In genomic region chr6:135362098-135362458, GRCm38 (mm10) we compare ENCODE assay signal across 10 mouse cellular contexts. TPM values are rescaled to one million over a fixed set of nuclear protein-coding genes. Genes with fewer than 3 reads are reported as not detected.
DNase-seq lines count a peak whose midpoint lies in the region; ATAC-seq and TF ChIP-seq lines count a peak whose summit lies in the region.
"Had no signal": no experiment of that assay in that cellular context is flagged by ENCODE, and none has a peak within 500 bp of the region (broad histone marks: within the 10 kb centered on the region; RNA-seq: fewer than 3 reads in every experiment).

No protein-coding gene starts in this region.

- no peak overlapping the region for H3K4me2 ChIP-seq in forebrain, embryonic 14.5 days (ENCODE audit: low read length)
- peak overlapping the region; percentile 56 for H3K4me2 ChIP-seq in kidney, embryonic 15.5 days
- H3K4me2 ChIP-seq in embryonic facial prominence, embryonic 13.5 days: peak overlapping the region; percentile 61
- no peak overlapping the region for H3K4me2 ChIP-seq in midbrain, embryonic 15.5 days

- peaks cover 5% of the 10 kb centered on the region; the same call in 1 of the 2 replicates for H3K4me1 ChIP-seq in forebrain, embryonic 14.5 days (ENCODE audit: control insufficient read depth, insufficient read depth, low read length)
- H3K4me1 ChIP-seq in forebrain, embryonic 10.5 days: peaks cover 36% of the 10 kb centered on the region
- peaks cover 54% of the 10 kb centered on the region for H3K4me1 ChIP-seq in kidney, embryonic 15.5 days
- peaks cover 53% of the 10 kb centered on the region for H3K4me1 ChIP-seq in embryonic facial prominence, embryonic 13.5 days
- peaks cover 9% of the 10 kb centered on the region; the same call in 1 of the 2 replicates for H3K4me1 ChIP-seq in midbrain, embryonic 15.5 days
- no peaks in the 10 kb centered on the region for H3K4me1 ChIP-seq in cerebellum, adult 2 months (ENCODE audit: control insufficient read depth, insufficient read depth, low read length)

- no peak overlapping the region for H3K27ac ChIP-seq in forebrain, embryonic 14.5 days (ENCODE audit: low read depth, low read length)
- H3K27ac ChIP-seq in forebrain, embryonic 10.5 days: no peak overlapping the region
- peak overlapping the region; percentile 96 for H3K27ac ChIP-seq in kidney, embryonic 15.5 days
- H3K27ac ChIP-seq in embryonic facial prominence, embryonic 13.5 days: peak overlapping the region; percentile 97
- H3K27ac ChIP-seq in midbrain, embryonic 15.5 days: no peak overlapping the region
- no peak overlapping the region for H3K27ac ChIP-seq in cerebellum, adult 2 months (ENCODE audit: insufficient read depth, low read length)

- no peaks in the 10 kb centered on the region for H3K27me3 ChIP-seq in forebrain, embryonic 14.5 days (replicated peaks; ENCODE audit: control insufficient read depth, insufficient read depth, low read length)
- H3K27me3 ChIP-seq in forebrain, embryonic 10.5 days (ENCODE audit: poor library complexity, severe bottlenecking): no peaks in the 10 kb centered on the region
- H3K27me3 ChIP-seq in kidney, embryonic 15.5 days: no peaks in the 10 kb centered on the region
- H3K27me3 ChIP-seq in embryonic facial prominence, embryonic 13.5 days: no peaks in the 10 kb centered on the region
- H3K27me3 ChIP-seq in midbrain, embryonic 15.5 days (replicated peaks): no peaks in the 10 kb centered on the region
- H3K27me3 ChIP-seq in cerebellum, adult 2 months (ENCODE audit: control insufficient read depth, insufficient read depth, low read length): no peaks in the 10 kb centered on the region; the same call in 1 of the 2 replicates

- ATAC-seq in forebrain, embryonic 14.5 days: peak; percentile 29; the same call in 1 of the 2 replicates
- peak; percentile 10 for ATAC-seq in kidney, embryonic 15.5 days (replicated peaks; ENCODE audit: low FRiP score)
- no peak for ATAC-seq in embryonic facial prominence, embryonic 13.5 days (ENCODE audit: insufficient number of reproducible peaks, insufficient read depth, low FRiP score, low TSS enrichment, low read depth)
- 0 out of 2 replicates have a peak, but pooled peaks have one; percentile 14 for ATAC-seq in midbrain, embryonic 15.5 days (replicated peaks)
- ATAC-seq in frontal cortex, adult (ENCODE audit: low TSS enrichment): no peak; the same call in 1 of the 2 replicates

- no peaks in the 10 kb centered on the region for H3K9me3 ChIP-seq in forebrain, embryonic 14.5 days (replicated peaks; ENCODE audit: control insufficient read depth, low read length)
- H3K9me3 ChIP-seq in forebrain, embryonic 10.5 days: no peaks in the 10 kb centered on the region
- no peaks in the 10 kb centered on the region for H3K9me3 ChIP-seq in kidney, embryonic 15.5 days (replicated peaks)
- no peaks in the 10 kb centered on the region for H3K9me3 ChIP-seq in embryonic facial prominence, embryonic 13.5 days
- no peaks in the 10 kb centered on the region for H3K9me3 ChIP-seq in midbrain, embryonic 15.5 days

- H3K9ac ChIP-seq in forebrain, embryonic 14.5 days (ENCODE audit: low read length): no peak overlapping the region
- H3K9ac ChIP-seq in kidney, embryonic 15.5 days: no peak overlapping the region
- no peak overlapping the region for H3K9ac ChIP-seq in embryonic facial prominence, embryonic 13.5 days
- no peak overlapping the region for H3K9ac ChIP-seq in midbrain, embryonic 15.5 days

- no peak for TF ChIP-seq POLR2A in cerebellum, adult 2 months (IDR thresholded peaks at IDR 0.05; ENCODE audit: borderline replicate concordance, insufficient read depth, low read length)

- WGBS in forebrain, embryonic 14.5 days: 78% methylated on average over 3 of the region's 3 CpGs
- WGBS in forebrain, embryonic 10.5 days: 70% methylated on average over 3 of the region's 3 CpGs
- 57% methylated on average over 3 of the region's 3 CpGs for WGBS in kidney, embryonic 15.5 days
- WGBS in embryonic facial prominence, embryonic 13.5 days: 74% methylated on average over 3 of the region's 3 CpGs
- WGBS in midbrain, embryonic 15.5 days: 62% methylated on average over 3 of the region's 3 CpGs
- 45% methylated on average over 3 of the region's 3 CpGs for WGBS in cerebellum, adult 2 months

- DNase-seq in forebrain, embryonic 14.5 days (ENCODE audit: low spot score): no peak
- no peak for DNase-seq in forebrain, embryonic 10.5 days (ENCODE audit: extremely low spot score, low spot score)
- no peak for DNase-seq in kidney, adult 8-10 months
- DNase-seq in cerebellum, adult 2 months: no peak
- DNase-seq: cerebellum, adult 11-12 months had no signal

- no peak for TF ChIP-seq CTCF in cerebellum, adult 2 months (IDR thresholded peaks at IDR 0.05; ENCODE audit: borderline replicate concordance, insufficient read depth, low read depth, low read length)

- H3K36me3 ChIP-seq in forebrain, embryonic 14.5 days (ENCODE audit: control insufficient read depth, insufficient read depth, low read length): no peaks in the 10 kb centered on the region
- H3K36me3 ChIP-seq in forebrain, embryonic 10.5 days (replicated peaks): no peaks in the 10 kb centered on the region
- no peaks in the 10 kb centered on the region for H3K36me3 ChIP-seq in kidney, embryonic 15.5 days
- peaks cover 2% of the 10 kb centered on the region; the same call in 1 of the 2 replicates for H3K36me3 ChIP-seq in embryonic facial prominence, embryonic 13.5 days
- H3K36me3 ChIP-seq in midbrain, embryonic 15.5 days (replicated peaks): no peaks in the 10 kb centered on the region

- no peak overlapping the region for H3K4me3 ChIP-seq in forebrain, embryonic 14.5 days (ENCODE audit: low read depth, low read length)
- no peak overlapping the region for H3K4me3 ChIP-seq in forebrain, embryonic 10.5 days
- no peak overlapping the region for H3K4me3 ChIP-seq in kidney, embryonic 15.5 days (replicated peaks)
- H3K4me3 ChIP-seq in embryonic facial prominence, embryonic 13.5 days: 0 out of 2 replicates have a peak overlapping the region, but pooled peaks have one; percentile 49
- H3K4me3 ChIP-seq in midbrain, embryonic 15.5 days: no peak overlapping the region
- H3K4me3 ChIP-seq in cerebellum, adult 2 months (replicated peaks; ENCODE audit: insufficient read depth, low read depth, low read length): no peak overlapping the region

RNA-seq across cellular contexts. Expression of gene Emp1, which starts 0.3 kb away (rescaled TPM):
- polyA plus RNA-seq in forebrain, embryonic 14.5 days (2014; fragmentation: Nextera tagmentation; extraction: Ambion mirVana): 3.4 and 3.5 TPM in 2 replicates
- polyA plus RNA-seq in forebrain, embryonic 10.5 days (2016; fragmentation: Nextera tagmentation; extraction: Ambion mirVana): 3.4 and 5.1 TPM in 2 replicates
- 54.3 and 60.3 TPM in 2 replicates for polyA plus RNA-seq in kidney, embryonic 15.5 days (2015; fragmentation: Nextera tagmentation; extraction: Ambion mirVana)
- polyA plus RNA-seq in embryonic facial prominence, embryonic 13.5 days (2015; fragmentation: Nextera tagmentation; extraction: Ambion mirVana): 71.9 and 84.0 TPM in 2 replicates
- polyA plus RNA-seq in midbrain, embryonic 15.5 days (2015; fragmentation: Nextera tagmentation; extraction: Ambion mirVana): 7.3 and 7.6 TPM in 2 replicates
- 1.5 and 1.8 TPM in 2 replicates for polyA plus RNA-seq in cerebellum, adult 2 months (2012; rRNA removed)

RNA-seq across cellular contexts. Expression of gene Pbp2, which starts 51.9 kb away (rescaled TPM):
- not detected in 2 replicates for polyA plus RNA-seq in forebrain, embryonic 14.5 days (2014; fragmentation: Nextera tagmentation; extraction: Ambion mirVana)
- not detected in 2 replicates for polyA plus RNA-seq in forebrain, embryonic 10.5 days (2016; fragmentation: Nextera tagmentation; extraction: Ambion mirVana)
- 0.16 and 0.17 TPM in 2 replicates for polyA plus RNA-seq in kidney, embryonic 15.5 days (2015; fragmentation: Nextera tagmentation; extraction: Ambion mirVana)
- not detected in 2 replicates for polyA plus RNA-seq in embryonic facial prominence, embryonic 13.5 days (2015; fragmentation: Nextera tagmentation; extraction: Ambion mirVana)
- not detected in 2 replicates for polyA plus RNA-seq in midbrain, embryonic 15.5 days (2015; fragmentation: Nextera tagmentation; extraction: Ambion mirVana)
- not detected in 2 replicates for polyA plus RNA-seq in cerebellum, adult 2 months (2012; rRNA removed)
- polyA plus RNA-seq: embryonic facial prominence, embryonic 11.5 days had no signal

Comparison
In these comparisons a context has a peak if more than half of its experiments do, and no peak if none do; other contexts are left out.
1. ATAC-seq: peak in forebrain, embryonic 14.5 days (single experiment), kidney, embryonic 15.5 days (single experiment) and midbrain, embryonic 15.5 days (single experiment); none in embryonic facial prominence, embryonic 13.5 days (single experiment) and frontal cortex, adult (single experiment).
2. H3K27ac ChIP-seq: peak in kidney, embryonic 15.5 days (single experiment) and embryonic facial prominence, embryonic 13.5 days (single experiment); none in forebrain, embryonic 14.5 days (single experiment), forebrain, embryonic 10.5 days (single experiment), midbrain, embryonic 15.5 days (single experiment) and cerebellum, adult 2 months (single experiment).
3. H3K4me2 ChIP-seq: peak in kidney, embryonic 15.5 days (single experiment) and embryonic facial prominence, embryonic 13.5 days (single experiment); none in forebrain, embryonic 14.5 days (single experiment) and midbrain, embryonic 15.5 days (single experiment).